Mouse (Mus musculus) heart, adult 2 months (tissue): ENCODE data around the gene Shld1.

Source experiments
- CTCF ChIP-seq: fragments of 200-600 bp; IDR thresholded peaks from 2 replicates; pipeline ENCODE4 v1.8.1; 2022; ENCODE audit warnings: antibody characterized with exemption, mild to moderate bottlenecking, moderate library complexity
- POLR2A ChIP-seq: fragments of 200-500 bp; IDR thresholded peaks from 2 replicates; pipeline ENCODE4 v1.6.1; 2011; ENCODE audit warnings: mild to moderate bottlenecking, low read depth, low read length, control low read depth; ENCODE audit not compliant: insufficient read depth

GRCm38 (mm10) chr2:132686756-132687737 is at the start of gene Shld1:
- TF ChIP-seq CTCF (no peak), POLR2A (peak; percentile 52; the same call in 1 of the 2 replicates)
